Mouse (Mus musculus) ES-Bruce4 (cell line): Measurements from ENCODE around the gene Lamc2. TPM values are rescaled to one million over a fixed set of nuclear protein-coding genes. Genes with fewer than 3 reads are reported as not detected.

ENCODE experiments used
- H3K27ac ChIP-seq: 2 replicates; pipeline ENCODE4 v1.5.1; 2012; ENCODE audit warnings: low read length, inconsistent platforms; ENCODE audit not compliant: insufficient read depth
- H3K27me3 ChIP-seq: 2 replicates; pipeline ENCODE4 v1.6.1; 2012; ENCODE audit warnings: mild to moderate bottlenecking, low read length, inconsistent platforms; ENCODE audit not compliant: control insufficient read depth, poor library complexity, insufficient read depth, severe bottlenecking
- H3K36me3 ChIP-seq: 2 replicates; pipeline ENCODE4 v1.6.1; 2012; ENCODE audit warnings: inconsistent platforms, mild to moderate bottlenecking, low read length, moderate library complexity; ENCODE audit not compliant: control insufficient read depth, poor library complexity, insufficient read depth, severe bottlenecking
- H3K4me1 ChIP-seq: one replicate; pipeline ENCODE4 v1.8.1; 2011; ENCODE audit warnings: low read length; ENCODE audit not compliant: control insufficient read depth, insufficient read depth
- H3K4me3 ChIP-seq: 2 replicates; pipeline ENCODE4 v1.5.1; 2011; ENCODE audit warnings: low read depth, mild to moderate bottlenecking, low read length
- H3K9ac ChIP-seq: 2 replicates; pipeline ENCODE4 v1.6.1; 2012; ENCODE audit warnings: low read depth, mild to moderate bottlenecking, inconsistent platforms; ENCODE audit not compliant: poor library complexity, severe bottlenecking
- H3K9me3 ChIP-seq: replicated peaks from 2 replicates; pipeline ENCODE4 v1.6.1; 2012; ENCODE audit warnings: mild to moderate bottlenecking, low read length, inconsistent platforms; ENCODE audit not compliant: control insufficient read depth, poor library complexity, insufficient read depth, severe bottlenecking
- CTCF ChIP-seq: IDR thresholded peaks from one replicate; pipeline ENCODE4 v1.8.1; 2011; ENCODE audit warnings: low read depth, low read length
- EP300 ChIP-seq: IDR thresholded peaks from 2 replicates; pipeline ENCODE4 v1.6.1; 2011; ENCODE audit warnings: low read depth, low read length; ENCODE audit not compliant: insufficient read depth
- POLR2A ChIP-seq: IDR thresholded peaks from one replicate; pipeline ENCODE4 v1.8.1; 2011; ENCODE audit warnings: low read length; ENCODE audit not compliant: insufficient read depth
- polyA plus RNA-seq: library from polyadenylated mRNA; stranded (reverse); fragments of >200 nt; gene quantifications from 2 replicates; pipeline ENCODE4 v1.2.4, GENCODE M21; 2011; ENCODE audit warnings: low read depth; ENCODE audit not compliant: missing spikeins, insufficient read depth, insufficient read length

Gene Lamc2
- polyA plus RNA-seq, 1 experiment = 46.1 TPM

GRCm38 (mm10) chr1:153075087-153075736 lies 111.0 kb downstream of the Lamc2 start:
- Histone ChIP-seq H3K27me3 (no peaks in the 10 kb centered on the region), H3K36me3 (no peaks in the 10 kb centered on the region), H3K9ac (no peak overlapping the region), H3K4me1 (peaks cover 9% of the 10 kb centered on the region), H3K9me3 (no peaks in the 10 kb centered on the region), H3K27ac (no peak overlapping the region), H3K4me3 (no peak overlapping the region)
- TF ChIP-seq EP300 (no peak), POLR2A (no peak), CTCF (no peak)

- H3K4me1 ChIP-seq = peaks cover 9% of the 10 kb centered on the region
- TF ChIP-seq EP300 (no peak), CTCF (no peak), POLR2A (no peak)
- H3K27me3 ChIP-seq = no peaks in the 10 kb centered on the region
These were observed 112.8 kb downstream of the Lamc2 start for GRCm38 (mm10) chr1:153073441-153073840.

More at GRCm38 (mm10) chr1:153073441-153073840, 112.8 kb downstream of the Lamc2 start:
- Histone ChIP-seq H3K36me3 (no peaks in the 10 kb centered on the region), H3K9me3 (no peaks in the 10 kb centered on the region), H3K9ac (no peak overlapping the region), H3K4me3 (no peak overlapping the region), H3K27ac (no peak overlapping the region)

Other genes starting within 250 kb of the Lamc2 start
- 31.1 and 35.6 TPM in 2 replicates for gene Nmnat2, start 231.5 kb downstream of the Lamc2 start, polyA plus RNA-seq
- gene Lamc1, start 146.3 kb upstream of the Lamc2 start, polyA plus RNA-seq = 195 and 233 TPM in 2 replicates
- gene Shcbp1l, start 238.7 kb upstream of the Lamc2 start, polyA plus RNA-seq = 2.7 and 2.9 TPM in 2 replicates